Mouse (Mus musculus) left cerebral cortex, postnatal 4 days (tissue): Measurements from ENCODE around the gene Nhlrc3. TPM values are rescaled to one million over a fixed set of nuclear protein-coding genes. Genes with fewer than 3 reads are reported as not detected.

Source experiments
- DNase-seq: peaks from one replicate; pipeline ENCODE4 v3.0.0-alpha.2; 2022
- intact Hi-C: fragments of 180-260 bp; cut with DNase I; formaldehyde crosslinking; loops from one replicate; pipeline ENCODE4 v1.15.1; 2025
- total RNA-seq, 2 experiments: library from RNA; stranded (reverse); gene quantifications; 2 replicates each; pipeline ENCODE4 v1.2.3; 2021

Nhlrc3 gene
- total RNA-seq, 2 experiments from 2014 or later: 14.0 to 14.5 TPM

- no peak for DNase-seq
- intact Hi-C loops: loop anchor here (10.0 kb wide), 1 partner anchor 1200 kb away; no protein-coding TSS in a partner anchor
Observed at GRCm38 (mm10) chr3:53454984-53455383, 8.1 kb downstream of the Nhlrc3 start.

GRCm38 (mm10) chr3:53454561-53454960, 8.6 kb downstream of the Nhlrc3 start:
- intact Hi-C loops: loop anchor here (10.0 kb wide), 1 partner anchor 1200 kb away; no protein-coding TSS in a partner anchor
- no peak for DNase-seq

- no peak for DNase-seq
- intact Hi-C loops: loop anchor here (10.0 kb wide), 1 partner anchor 1199 kb away; no protein-coding TSS in a partner anchor
Observed at GRCm38 (mm10) chr3:53454005-53454404, 9.1 kb downstream of the Nhlrc3 start.

DNA sequence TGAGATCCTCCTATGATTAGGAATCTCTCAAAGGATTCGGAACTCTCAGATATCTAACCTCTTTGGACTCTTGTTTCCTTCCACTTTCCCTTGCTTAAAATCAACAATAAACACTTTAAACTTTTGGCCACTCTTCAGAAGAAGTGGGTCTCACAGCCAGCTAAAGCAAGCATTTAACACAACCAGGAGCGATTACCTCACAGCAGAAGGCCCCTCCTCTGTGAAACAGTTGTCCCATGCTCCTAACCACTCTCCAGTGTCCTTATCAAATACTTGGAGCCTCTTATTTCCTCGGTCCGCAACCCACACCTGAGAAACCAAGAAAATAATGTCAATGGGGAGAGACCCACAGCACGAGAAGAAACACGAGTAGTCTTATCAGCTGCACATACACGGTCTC, 9.8 kb downstream of the Nhlrc3 start:
- DNase-seq: no peak
- intact Hi-C loops: loop anchor here (10.0 kb wide), 1 partner anchor 1199 kb away; no protein-coding TSS in a partner anchor

DNA sequence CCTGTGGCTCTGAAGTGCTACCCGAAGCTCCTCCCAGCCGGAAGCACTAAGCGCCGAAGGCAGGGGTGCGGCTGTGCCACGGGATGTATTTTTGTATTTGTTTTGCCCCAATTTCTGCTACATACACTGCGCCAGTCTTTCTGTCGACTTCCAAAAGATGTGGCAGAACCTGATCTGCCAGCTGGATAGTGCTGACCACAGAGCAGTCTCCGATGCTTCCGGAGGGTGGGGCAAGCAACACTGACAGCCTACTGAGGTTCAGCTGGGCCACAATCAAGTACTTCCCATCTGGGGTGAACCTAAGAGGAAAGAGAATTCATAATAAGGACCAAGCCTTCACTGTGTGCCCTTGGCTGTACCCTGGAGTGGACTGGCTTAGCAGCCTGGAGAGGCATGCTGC, 10.8 kb downstream of the Nhlrc3 start:
- intact Hi-C loops: loop anchor here (10.0 kb wide), 1 partner anchor 1198 kb away; no protein-coding TSS in a partner anchor
- DNase-seq: no peak

DNA sequence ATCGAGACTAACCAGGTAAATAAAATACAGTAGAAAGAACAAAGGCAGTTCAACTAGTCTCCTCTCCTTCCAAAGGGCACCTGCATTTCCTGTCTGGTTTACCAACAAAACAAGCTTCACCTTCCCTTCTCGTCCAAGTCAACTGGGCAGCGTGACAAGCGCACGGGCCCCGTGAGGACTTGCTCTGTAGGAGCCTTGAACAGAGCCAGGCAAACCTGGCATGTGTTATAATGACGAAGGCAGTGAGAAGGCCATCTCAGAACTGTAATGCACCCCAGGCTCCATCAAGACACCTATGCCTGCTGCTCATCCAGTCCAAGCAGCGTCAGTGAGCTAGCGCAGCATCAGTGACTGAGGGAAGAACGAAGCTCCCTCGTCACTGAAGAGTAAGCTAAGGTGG, 12.5 kb downstream of the Nhlrc3 start:
- DNase-seq: no peak
- intact Hi-C loops: loop anchor here (10.0 kb wide), 1 partner anchor 1196 kb away; no protein-coding TSS in a partner anchor

DNA sequence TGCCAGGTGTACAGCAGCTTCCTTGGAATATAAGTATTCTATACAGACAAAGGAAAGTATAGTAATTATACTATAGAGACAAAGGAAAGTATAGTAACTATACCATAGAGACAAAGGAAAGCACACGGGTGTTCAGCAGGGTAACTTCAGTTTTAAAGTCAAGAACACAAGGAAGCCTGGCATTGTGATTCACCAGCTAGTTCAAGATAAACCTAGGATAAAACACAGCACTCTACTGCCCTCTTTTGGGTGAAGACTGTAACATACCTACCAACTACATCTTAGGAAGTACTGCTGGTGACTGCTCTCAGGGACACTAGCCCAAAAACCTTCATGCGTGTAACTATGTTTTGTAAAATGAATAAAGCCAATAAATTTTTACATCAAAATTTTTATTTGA, 14.9 kb downstream of the Nhlrc3 start:
- intact Hi-C loops: loop anchor here (5.0 kb wide), 1 partner anchor 416 kb away; no protein-coding TSS in a partner anchor
- no peak for DNase-seq

- DNase-seq: no peak
- intact Hi-C loops: loop anchor here (5.0 kb wide), 1 partner anchor 414 kb away; no protein-coding TSS in a partner anchor
Observed at GRCm38 (mm10) chr3:53446801-53447200, 16.3 kb downstream of the Nhlrc3 start.

GRCm38 (mm10) chr3:53445540-53445939, 17.6 kb downstream of the Nhlrc3 start:
- intact Hi-C loops: loop anchor here (5.0 kb wide), 1 partner anchor 413 kb away; no protein-coding TSS in a partner anchor

DNA sequence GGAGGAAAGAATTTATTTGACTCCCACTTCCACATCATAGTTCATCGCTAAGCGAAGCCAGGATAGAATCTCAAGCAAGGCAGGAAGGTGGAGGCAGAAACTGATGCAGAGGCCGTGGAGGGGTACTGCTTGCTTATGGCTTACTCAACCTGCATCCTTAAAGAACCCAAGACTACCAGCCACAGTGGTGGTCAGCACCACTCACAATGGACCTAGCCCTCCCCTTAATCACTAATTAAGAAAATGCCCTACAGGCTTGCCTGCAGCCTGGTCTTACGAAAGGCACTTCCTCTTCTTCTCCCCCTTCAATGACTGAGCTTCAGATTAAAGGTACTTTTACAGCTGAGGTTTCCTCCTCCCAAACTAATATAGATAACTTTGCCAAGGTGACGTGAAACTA, 26.6 kb downstream of the Nhlrc3 start:
- intact Hi-C loops: no loop called here
- DNase-seq: no peak

More at GRCm38 (mm10) chr3:53445540-53445939, 17.6 kb downstream of the Nhlrc3 start:
- DNase-seq: no peak

DNA sequence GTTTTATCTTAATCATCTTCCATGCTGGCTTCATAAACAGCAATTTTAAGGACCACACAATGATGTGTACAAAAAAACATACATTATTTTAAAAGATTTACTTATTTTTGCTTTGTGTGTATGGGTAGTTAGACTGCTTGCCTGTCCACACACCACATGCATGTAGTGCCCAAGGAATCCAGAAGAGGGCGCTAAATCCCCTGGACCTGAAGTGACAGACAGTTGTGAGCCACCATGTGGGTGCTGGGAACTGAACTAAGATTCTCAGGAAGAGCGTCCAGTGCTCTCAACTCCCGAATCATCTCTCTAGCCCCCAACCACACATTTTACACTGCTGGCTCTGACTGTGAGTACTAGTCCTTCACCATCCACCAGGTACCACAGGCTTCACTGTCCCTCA, 28.5 kb downstream of the Nhlrc3 start:
- intact Hi-C loops: no loop called here
- DNase-seq: no peak

DNA sequence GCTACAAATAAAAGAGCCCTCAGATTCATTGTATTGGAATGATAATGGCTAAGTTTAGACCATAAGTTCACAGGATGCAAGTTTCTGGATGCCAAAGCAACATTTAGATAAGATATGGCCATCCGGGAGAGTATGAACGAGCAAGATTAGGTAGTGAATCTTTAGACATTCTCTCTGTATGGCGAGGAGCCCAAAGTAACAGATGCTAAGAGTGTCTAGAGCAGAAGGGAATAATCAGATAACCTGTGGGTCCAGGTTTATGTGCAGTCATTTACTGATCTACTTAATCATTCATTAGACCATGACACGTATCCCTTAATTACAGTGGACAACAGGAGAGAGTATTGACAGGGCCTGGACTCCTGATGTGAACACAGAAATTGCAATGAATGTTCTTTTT, 39.6 kb downstream of the Nhlrc3 start:
- intact Hi-C loops: no loop called here
- DNase-seq: no peak

GRCm38 (mm10) chr3:53422691-53423090, 40.4 kb downstream of the Nhlrc3 start:
- no peak for DNase-seq
- intact Hi-C loops: no loop called here

- intact Hi-C loops: no loop called here
Observed at GRCm38 (mm10) chr3:53421656-53422055, 41.5 kb downstream of the Nhlrc3 start.

GRCm38 (mm10) chr3:53417701-53418100, 45.4 kb downstream of the Nhlrc3 start:
- DNase-seq: no peak
- intact Hi-C loops: no loop called here

More at GRCm38 (mm10) chr3:53421656-53422055, 41.5 kb downstream of the Nhlrc3 start:
- no peak for DNase-seq

- peak; percentile 40 for DNase-seq
- intact Hi-C loops: no loop called here
Observed at GRCm38 (mm10) chr3:53416036-53416506, 47.1 kb downstream of the Nhlrc3 start.

- intact Hi-C loops: no loop called here
- no peak for DNase-seq
Observed at GRCm38 (mm10) chr3:53413959-53414358, 49.2 kb downstream of the Nhlrc3 start.

- no peak for DNase-seq
- intact Hi-C loops: no loop called here
Observed at GRCm38 (mm10) chr3:53413465-53413864, 49.7 kb downstream of the Nhlrc3 start.

- DNase-seq: no peak
- intact Hi-C loops: no loop called here
Observed at GRCm38 (mm10) chr3:53412259-53412658, 50.9 kb downstream of the Nhlrc3 start.

- DNase-seq: peak; percentile 45
Observed at GRCm38 (mm10) chr3:53410031-53410430, 53.1 kb downstream of the Nhlrc3 start.

GRCm38 (mm10) chr3:53407145-53407544, 56.0 kb downstream of the Nhlrc3 start:
- intact Hi-C loops: no loop called here
- no peak for DNase-seq

More at GRCm38 (mm10) chr3:53410031-53410430, 53.1 kb downstream of the Nhlrc3 start:
- intact Hi-C loops: no loop called here
